Mouse (Mus musculus) layer of hippocampus, adult 8-10 months (tissue): Measurements from ENCODE around the gene Sdhaf3. TPM values are rescaled to one million over a fixed set of nuclear protein-coding genes. Genes with fewer than 3 reads are reported as not detected.

Source experiments
- DNase-seq, 2 experiments: peaks; one replicate each; pipeline ENCODE4 v3.0.0; 2022; ENCODE audit warnings: low spot score in 2 of 2
- total RNA-seq, 4 experiments: library from RNA; stranded (reverse); gene quantifications; 2 replicates each; pipeline ENCODE4 v1.2.4; 2022

Gene Sdhaf3
- total RNA-seq, 4 experiments from 2014 or later, result 6.0 to 7.3 (median 6.7) TPM

DNA sequence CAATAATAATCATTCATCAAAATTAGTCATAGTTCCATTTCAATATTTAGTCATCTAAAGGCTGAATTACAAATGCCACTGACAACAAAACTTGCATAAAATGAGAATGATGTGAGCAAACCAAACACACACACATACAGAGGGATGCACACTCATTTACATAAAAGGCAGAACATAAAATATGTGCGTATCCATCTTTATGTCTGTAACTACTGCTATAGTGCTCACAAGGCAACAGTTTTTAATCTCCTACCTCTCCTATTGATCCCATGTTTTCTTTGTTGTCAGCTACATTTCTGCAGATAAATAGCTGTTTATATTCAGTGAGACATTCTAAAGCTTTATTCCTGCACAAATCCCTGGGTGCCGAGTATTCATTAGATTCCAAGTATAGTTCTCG lies 107.0 kb downstream of the Sdhaf3 start:
- DNase-seq, result no peak

GRCm38 (mm10) chr6:7068782-7069181 lies 113.0 kb downstream of the Sdhaf3 start:
- DNase-seq, result no peak

- no peak for DNase-seq
Observed at GRCm38 (mm10) chr6:7069463-7069862, 113.7 kb downstream of the Sdhaf3 start.

- no peak for DNase-seq
Observed at GRCm38 (mm10) chr6:7082054-7082453, 126.2 kb downstream of the Sdhaf3 start.

DNA sequence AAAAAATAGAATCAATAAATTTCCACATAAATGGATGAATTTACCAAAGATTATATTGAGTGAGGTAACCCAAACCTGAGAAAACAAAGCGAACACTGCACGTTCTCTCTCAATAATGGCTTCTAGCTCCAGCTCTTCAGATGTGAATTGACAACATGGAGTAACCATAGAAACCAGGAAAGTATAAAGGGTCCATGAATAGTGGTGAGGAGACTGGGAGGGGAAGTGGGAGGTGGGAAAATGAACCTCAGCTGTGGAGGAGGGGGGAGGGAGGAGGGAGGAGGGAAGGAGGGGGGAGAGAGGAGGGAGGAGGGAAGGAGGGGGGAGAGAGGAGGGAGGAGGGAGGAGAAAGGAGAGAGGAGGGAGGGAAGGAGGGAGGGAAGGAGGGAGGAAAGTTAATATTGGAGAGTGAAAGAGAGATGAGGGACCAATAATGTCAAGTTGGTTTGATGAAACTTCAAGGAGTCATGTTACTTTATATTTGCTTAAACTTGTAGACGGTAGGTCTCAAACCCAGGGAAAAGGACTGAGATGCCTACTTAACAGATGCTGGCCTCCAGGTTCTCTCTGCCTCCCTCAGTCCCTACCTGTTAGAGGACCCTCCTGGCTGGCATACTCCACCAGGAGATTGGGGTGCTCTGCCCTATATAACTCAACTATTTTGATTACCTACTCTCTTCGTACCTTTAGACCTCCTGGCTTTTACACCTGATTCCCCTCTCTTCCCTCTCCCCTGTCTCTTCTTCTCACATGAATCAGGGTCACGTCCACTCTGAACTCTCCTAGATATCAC lies 126.9 kb downstream of the Sdhaf3 start:
- DNase-seq, result no peak

GRCm38 (mm10) chr6:7083661-7084060 lies 127.9 kb downstream of the Sdhaf3 start:
- no peak for DNase-seq

- no peak for DNase-seq
Observed at GRCm38 (mm10) chr6:7084370-7084769, 128.6 kb downstream of the Sdhaf3 start.

DNA sequence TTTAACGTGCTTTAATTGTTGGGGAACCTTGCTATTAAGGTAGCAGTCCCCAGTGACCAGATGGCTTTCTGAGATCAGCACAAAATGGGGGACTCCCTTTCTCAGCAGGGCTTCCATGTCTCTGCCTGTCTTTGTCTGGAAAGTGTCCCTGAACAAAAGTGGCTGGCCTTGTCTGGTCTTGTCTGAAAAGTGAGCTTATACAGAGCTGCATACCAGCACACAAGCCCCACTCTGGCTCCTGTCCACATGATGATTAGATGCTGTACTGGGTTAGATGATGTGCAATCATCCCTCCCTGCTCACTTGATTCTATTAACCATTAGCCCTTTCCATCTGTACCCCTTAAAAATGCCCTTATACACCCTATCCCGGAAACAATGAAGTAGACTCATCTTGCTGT lies 129.7 kb downstream of the Sdhaf3 start:
- DNase-seq, result no peak

GRCm38 (mm10) chr6:7092094-7092493 lies 136.3 kb downstream of the Sdhaf3 start:
- no peak for DNase-seq

Other genes starting within 250 kb of the Sdhaf3 start
- gene Dlx6, start 92.7 kb upstream of the Sdhaf3 start, total RNA-seq, result 1 to 10 TPM; 5.4 to 8.7 (median 6.5) TPM
- gene Dlx5, start 73.9 kb upstream of the Sdhaf3 start, total RNA-seq, result 1 to 10 TPM; 3.8 to 6.0 (median 4.7) TPM